In the genomic region with DNA sequence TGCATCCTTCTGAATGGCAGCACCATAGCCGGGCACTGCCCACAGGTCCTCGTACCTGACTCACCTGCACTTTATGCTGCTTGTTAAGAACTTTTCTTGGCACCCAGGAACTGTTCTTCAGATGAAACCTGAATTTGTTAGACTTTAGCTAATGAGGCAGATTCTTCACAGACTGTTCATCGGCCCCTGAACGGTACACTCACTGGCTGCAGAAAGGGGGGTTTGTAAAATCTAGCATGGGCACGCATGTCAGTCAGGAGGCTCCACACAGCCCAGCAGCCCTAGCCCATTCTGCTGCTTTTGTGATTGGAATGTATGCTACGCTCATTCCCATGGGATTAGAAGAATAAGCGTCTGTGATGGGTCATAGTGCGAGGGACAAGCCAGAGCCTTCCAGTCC, we compare ENCODE assay signal across 15 mouse cellular contexts.
"Had no signal": no experiment of that assay in that cellular context is flagged by ENCODE, and none has a peak within 500 bp of the region (broad histone marks: within the 10 kb centered on the region; RNA-seq: fewer than 3 reads in every experiment).

No protein-coding gene starts in this region.

- H3K9ac ChIP-seq: neural tube, embryonic 15.5 days; stomach, embryonic 15.5 days had no signal

- H3K27ac ChIP-seq: neural tube, embryonic 15.5 days; stomach, embryonic 15.5 days; stomach, postnatal 0 days had no signal

- H3K4me2 ChIP-seq: neural tube, embryonic 15.5 days; stomach, embryonic 15.5 days had no signal

- DNase-seq: retina, postnatal 1 day; right cerebral cortex, adult 18-20 months; right cerebral cortex, postnatal 14 days; right cerebral cortex, postnatal 25 days; right cerebral cortex, postnatal 4 days; spleen, adult 18-20 months; thymus, adult 18-20 months; thymus, adult 2 months; thymus, postnatal 14 days; thymus, postnatal 25 days; thymus, postnatal 36 days; thymus, postnatal 4 days had no signal

- H3K4me3 ChIP-seq: neural tube, embryonic 15.5 days; stomach, embryonic 15.5 days had no signal

- H3K9me3 ChIP-seq: neural tube, embryonic 15.5 days; stomach, embryonic 15.5 days had no signal

- H3K27me3 ChIP-seq: neural tube, embryonic 15.5 days; stomach, embryonic 15.5 days had no signal
